Comparison of ENCODE assay signal across 21 mouse cellular contexts in the genomic region with DNA sequence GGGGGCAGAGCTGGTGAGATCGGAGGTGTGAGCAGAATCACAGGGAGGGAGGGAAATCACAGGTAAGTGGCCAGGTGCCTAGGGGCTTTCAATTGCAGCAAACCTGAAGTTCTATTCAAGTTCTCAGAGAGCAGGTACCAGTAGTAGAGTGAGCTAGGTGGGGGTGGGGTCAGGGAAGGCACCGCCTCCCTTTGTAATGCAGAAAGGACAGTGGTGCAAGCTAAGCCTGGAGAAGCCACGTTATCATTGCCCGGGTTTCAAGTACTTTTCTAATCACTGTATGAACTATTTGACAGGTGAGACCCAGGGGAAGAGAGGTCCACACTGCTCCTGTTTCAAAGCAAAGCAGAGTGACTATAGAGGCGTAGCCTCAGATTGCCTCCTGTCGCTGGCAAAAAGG. TPM values are rescaled to one million over a fixed set of nuclear protein-coding genes. Genes with fewer than 3 reads are reported as not detected.
"Had no signal": no experiment of that assay in that cellular context is flagged by ENCODE, and none has a peak within 500 bp of the region (broad histone marks: within the 10 kb centered on the region; RNA-seq: fewer than 3 reads in every experiment).

No protein-coding gene starts in this region.

- H3K4me3 ChIP-seq: left cerebral cortex, adult 2 months; liver, embryonic 13.5 days; megakaryocyte, embryonic 14.5 days; midbrain, embryonic 10.5 days; midbrain, embryonic 13.5 days; myocyte; neural tube, embryonic 13.5 days had no signal

- ATAC-seq: lung, postnatal 0 days; midbrain, embryonic 13.5 days; midbrain, embryonic 16.5 days had no signal

- H3K27me3 ChIP-seq: midbrain, embryonic 13.5 days; neural tube, embryonic 13.5 days had no signal

- H3K36me3 ChIP-seq: liver, embryonic 13.5 days; midbrain, embryonic 10.5 days; midbrain, embryonic 13.5 days; neural tube, embryonic 13.5 days had no signal

- H3K4me2 ChIP-seq: liver, embryonic 13.5 days; midbrain, embryonic 13.5 days; neural tube, embryonic 13.5 days had no signal

- DNase-seq: kidney, adult 9 months; kidney, postnatal 25 days; layer of hippocampus, postnatal 36 days; liver, embryonic 13.5 days; lung, adult 2 months; lung, postnatal 36 days; thymus, adult 18-20 months; thymus, postnatal 14 days; thymus, postnatal 4 days had no signal

- H3K27ac ChIP-seq: kidney, postnatal 0 days; left cerebral cortex, adult 2 months; liver, embryonic 13.5 days; midbrain, embryonic 10.5 days; midbrain, embryonic 13.5 days; neural tube, embryonic 13.5 days had no signal

- H3K9ac ChIP-seq: liver, embryonic 13.5 days; midbrain, embryonic 13.5 days; neural tube, embryonic 13.5 days had no signal

- H3K4me1 ChIP-seq: liver, embryonic 13.5 days; megakaryocyte, embryonic 14.5 days had no signal

- H3K9me3 ChIP-seq: liver, embryonic 13.5 days; midbrain, embryonic 10.5 days; midbrain, embryonic 13.5 days; neural tube, embryonic 13.5 days had no signal

RNA-seq across cellular contexts. Expression of a gene that starts 6.2 kb away (rescaled TPM):
- total RNA-seq: monocyte, adult 5-6 weeks; neutrophil, adult 5-6 weeks had no signal
- polyA plus RNA-seq: liver, adult 2 months had no signal
